Mouse (Mus musculus) ES-E14 (cell line): ENCODE data around the gene Tm7sf3.

Experiments
- MAFK ChIP-seq: IDR thresholded peaks from 2 replicates; pipeline ENCODE4 v1.6.1; 2014; ENCODE audit warnings: mild to moderate bottlenecking, low read depth, low read length, inconsistent platforms; ENCODE audit not compliant: insufficient read depth
- ZC3H11A ChIP-seq: IDR thresholded peaks from 2 replicates; pipeline ENCODE4 v1.6.1; 2012; ENCODE audit warnings: low read depth, mild to moderate bottlenecking, inconsistent platforms, low read length, borderline replicate concordance
- ZNF384 ChIP-seq: IDR thresholded peaks from 2 replicates; pipeline ENCODE4 v1.6.1; 2012; ENCODE audit warnings: low read depth, low read length, inconsistent platforms

- TF ChIP-seq ZC3H11A, result no peak
- no peak for TF ChIP-seq MAFK
- TF ChIP-seq ZNF384, result no peak
Observed at GRCm38 (mm10) chr6:146578111-146578531, 64.5 kb downstream of the Tm7sf3 start.
